Mouse (Mus musculus): ENCODE measurements around the gene Arsa.
"Not testable (repeated sequence)": the region's sequence is repeated elsewhere in the genome, so short reads cannot be mapped to it uniquely, and the experiment has no call there.

Gene Arsa

GRCm38 (mm10) chr15:89453865-89454478, 23.3 kb downstream of the Arsa start, which contains the start of gene Mapk8ip2:
Mapk8ip2 (plus strand) TSS chr15:89453913.
- DNase-seq, result peak; percentile 67

- peak; percentile 80 for DNase-seq
Observed at GRCm38 (mm10) chr15:89452906-89453864, 24.0 kb downstream of the Arsa start.

DNA sequence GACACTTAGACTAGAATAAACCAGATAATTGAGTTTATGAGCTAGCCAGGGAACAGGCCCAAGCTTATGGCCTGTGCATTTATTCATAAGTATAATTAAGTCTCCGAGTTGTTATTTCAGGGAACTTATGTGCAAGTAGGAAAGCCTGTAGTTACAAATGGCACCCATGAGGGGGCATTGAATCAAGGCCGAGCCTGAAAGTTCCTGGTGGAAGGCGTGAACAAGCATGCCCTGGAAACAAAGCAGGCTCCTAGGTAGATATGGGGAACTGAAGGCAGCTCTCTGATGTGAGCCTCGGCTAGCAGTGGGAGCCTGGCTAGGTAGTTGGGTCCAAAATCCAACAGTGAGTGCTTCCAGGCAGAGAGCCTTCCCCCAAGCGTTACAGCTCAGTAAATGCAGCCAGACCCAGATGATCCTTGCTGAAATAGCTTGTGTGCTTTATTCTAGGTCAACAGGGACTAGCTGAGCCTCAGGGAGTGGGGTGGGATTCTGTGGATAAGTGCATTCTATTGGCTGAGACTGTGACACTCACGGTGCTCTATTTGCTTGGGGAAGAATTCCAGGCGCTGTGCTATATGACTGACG, 34.6 kb downstream of the Arsa start:
- DNase-seq, result peak; percentile 39

DNA sequence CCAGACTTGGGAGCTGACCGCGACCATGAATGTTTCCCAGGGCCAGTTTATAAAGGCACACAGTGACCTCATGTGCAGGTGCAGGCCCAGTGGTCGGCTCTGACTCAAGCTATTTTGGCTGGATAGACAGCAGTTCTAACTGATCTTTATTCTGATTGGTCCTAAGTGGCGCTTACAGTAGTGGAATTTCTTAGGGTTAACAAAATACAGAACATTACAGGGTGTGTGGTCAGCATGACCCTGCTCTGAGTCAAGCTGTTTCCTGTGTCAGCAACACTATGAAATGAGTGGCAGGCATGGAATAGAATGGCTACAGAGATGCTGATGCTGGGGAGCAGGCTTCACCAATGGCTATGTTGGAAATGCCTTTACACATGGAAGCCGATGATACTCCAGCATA, 41.3 kb downstream of the Arsa start:
- no peak for DNase-seq

DNA sequence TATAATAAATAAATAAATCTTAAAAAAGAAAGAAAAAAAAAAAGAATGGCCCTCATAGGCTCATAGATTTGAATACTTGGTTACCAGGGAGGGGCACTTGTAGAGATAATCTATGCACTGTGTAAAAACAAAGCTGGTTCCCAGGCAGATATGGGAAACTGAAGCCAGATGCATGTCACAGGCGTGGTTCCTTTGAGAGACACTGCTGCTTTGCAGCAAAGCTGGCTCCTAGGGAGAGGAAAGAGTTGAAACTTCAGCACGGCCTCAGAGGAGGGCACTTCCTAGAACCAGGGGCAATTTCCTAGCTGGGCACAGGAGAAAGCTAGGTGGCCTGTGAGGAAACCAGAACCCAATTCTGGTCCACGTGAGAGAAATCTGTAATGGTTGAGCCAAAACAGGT, 43.1 kb downstream of the Arsa start:
- DNase-seq, result no peak

DNA sequence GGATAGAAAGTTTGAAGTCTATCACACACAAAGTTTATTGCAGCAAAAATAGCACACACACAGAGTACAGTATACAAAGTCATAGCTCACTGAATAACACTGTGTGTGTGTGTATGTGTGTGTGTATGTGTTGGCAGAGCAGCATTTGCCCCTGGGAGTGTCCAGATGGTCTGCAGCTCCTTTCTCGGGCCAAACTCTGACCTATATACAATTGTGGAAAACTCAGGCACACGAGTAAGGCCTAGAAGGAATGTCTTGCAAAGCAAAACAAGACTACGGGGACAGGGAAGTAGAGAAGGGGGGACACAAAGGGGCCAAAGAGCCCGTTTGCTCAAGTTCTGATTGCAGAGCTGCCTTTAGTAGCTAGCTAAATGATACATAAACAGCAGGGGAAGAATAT, 44.3 kb downstream of the Arsa start:
- DNase-seq, result no peak

DNA sequence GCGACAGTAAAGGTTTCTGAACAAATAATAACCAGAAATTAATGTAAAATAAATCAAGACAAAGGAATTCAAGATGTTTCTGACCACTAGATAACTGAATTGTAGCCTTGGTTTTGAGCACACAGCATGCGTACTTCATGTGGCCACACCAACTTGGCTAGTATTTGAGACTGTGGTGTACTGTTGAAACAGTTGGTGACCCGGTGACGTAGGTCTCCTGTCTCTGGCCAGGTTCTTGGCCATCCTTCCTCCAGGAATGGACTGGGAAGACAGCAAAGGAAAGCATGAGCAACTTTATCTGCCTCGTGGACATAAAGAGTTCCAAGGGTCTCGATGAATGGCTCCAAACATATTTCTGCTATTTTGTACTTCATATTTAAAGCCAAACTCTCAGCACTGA, 45.4 kb downstream of the Arsa start:
- no peak for DNase-seq

DNA sequence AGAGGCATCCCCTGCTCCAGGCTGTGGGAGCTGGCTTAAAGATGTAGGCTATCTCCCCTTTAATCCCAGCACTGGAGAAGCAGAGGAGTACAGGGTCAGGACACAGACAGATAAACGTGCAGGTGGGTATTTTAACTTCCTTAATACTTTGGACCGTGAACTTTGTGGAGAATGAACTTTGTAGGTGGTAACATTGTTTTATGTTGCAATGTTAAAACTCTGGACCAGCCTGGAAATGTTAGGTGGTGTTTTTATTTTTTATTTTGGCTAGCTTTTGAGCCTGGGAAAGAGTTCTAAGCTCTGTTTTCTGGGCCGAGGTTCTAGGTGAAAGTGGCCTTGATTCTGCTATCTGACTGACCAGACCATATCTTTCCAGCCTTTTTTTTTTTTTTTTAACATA, 46.0 kb downstream of the Arsa start:
- no peak for DNase-seq

DNA sequence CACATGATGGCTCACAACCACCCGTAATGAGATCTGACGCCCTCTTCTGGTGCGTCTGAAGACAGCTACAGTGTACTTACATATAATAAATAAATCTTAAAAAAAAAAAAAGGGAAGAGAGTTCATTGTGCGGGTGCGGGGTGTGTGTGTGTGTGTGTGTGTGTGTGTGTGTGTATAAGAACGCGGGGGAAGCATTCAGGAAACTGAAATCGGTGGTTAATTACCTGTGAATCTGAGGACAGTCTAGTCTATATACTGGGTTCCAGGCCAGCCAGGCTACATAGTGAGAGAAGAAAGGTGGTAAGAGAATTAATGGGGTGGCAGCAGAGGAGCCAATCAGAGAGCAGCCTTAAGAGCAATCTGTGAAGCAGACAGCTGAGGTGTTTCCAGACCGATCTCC, 46.5 kb downstream of the Arsa start:
- DNase-seq, result not testable (repeated sequence)

- DNase-seq, result no peak
Observed at GRCm38 (mm10) chr15:89430341-89430740, 46.9 kb downstream of the Arsa start.

GRCm38 (mm10) chr15:89429352-89430221, 47.6 kb downstream of the Arsa start, which contains the start of the genes C730034F03Rik, Gm44502 and Chkb:
C730034F03Rik (plus strand) TSS chr15:89429589.
Gm44502 (minus strand) TSS chr15:89429696.
Chkb (minus strand) TSS chr15:89429908.
- peak; percentile 96 for DNase-seq

- DNase-seq, result no peak
Observed at GRCm38 (mm10) chr15:89428821-89429351, 48.3 kb downstream of the Arsa start.

DNA sequence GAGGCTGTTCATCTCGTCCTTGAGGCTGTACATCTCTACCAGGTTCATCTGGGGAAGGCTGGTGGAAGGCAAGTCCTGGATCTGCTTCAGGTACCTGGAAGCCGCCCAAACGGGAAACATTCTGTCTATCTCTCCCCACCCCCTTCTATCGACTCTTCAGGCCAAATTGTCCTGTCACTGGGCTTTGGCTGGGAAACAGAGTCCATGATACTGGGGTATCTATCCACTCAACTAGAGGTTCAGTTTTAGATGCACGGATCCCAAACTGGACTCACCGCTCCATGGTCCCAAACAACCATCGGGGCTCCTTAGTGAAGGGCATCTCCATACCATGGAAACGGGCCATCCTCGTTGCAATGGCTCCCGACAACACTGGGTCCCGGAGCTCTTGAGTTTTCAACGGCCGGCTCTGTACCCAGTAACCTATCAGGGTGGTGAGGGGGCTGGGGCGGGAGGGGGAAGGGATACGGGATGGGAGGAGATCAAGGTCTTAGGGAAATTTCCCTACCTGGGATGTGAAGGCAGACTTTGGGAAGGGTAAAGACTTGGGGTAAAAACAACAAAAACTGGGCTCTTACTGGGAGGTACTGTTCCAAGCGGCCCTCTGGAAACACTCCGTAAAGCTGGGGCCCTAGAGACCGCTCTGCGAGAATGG, 49.0 kb downstream of the Arsa start:
- DNase-seq, result no peak

GRCm38 (mm10) chr15:89426716-89427115, 50.5 kb downstream of the Arsa start:
- DNase-seq, result no peak

GRCm38 (mm10) chr15:89425711-89426121, 51.5 kb downstream of the Arsa start, which contains the start of gene Cpt1b:
Cpt1b (minus strand) TSS chr15:89425863.
- no peak for DNase-seq

DNA sequence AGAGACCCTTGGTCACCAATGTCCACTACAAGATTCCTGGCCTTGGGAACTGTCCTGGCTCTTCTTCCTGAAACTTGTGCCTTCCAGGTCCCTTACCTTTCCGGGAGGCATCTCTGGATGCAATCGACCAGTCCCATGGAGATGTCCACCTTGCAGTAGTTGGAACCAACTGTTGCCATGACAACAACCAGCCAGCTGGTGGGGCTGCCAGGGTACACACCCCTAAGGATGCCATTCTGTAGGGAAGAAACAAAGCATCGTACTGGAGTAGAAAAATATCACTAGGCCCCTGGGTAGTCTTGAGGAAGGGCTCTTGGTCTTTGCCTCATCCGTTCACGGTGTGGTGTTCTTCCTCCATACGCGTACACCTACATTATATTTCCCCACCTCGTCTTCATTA, 52.6 kb downstream of the Arsa start:
- DNase-seq, result no peak

All from embryo, embryonic 11 days (tissue).